Mouse (Mus musculus) CH12.LX (cell line): ENCODE data around the gene Prlr. TPM values are rescaled to one million over a fixed set of nuclear protein-coding genes. Genes with fewer than 3 reads are reported as not detected.

ENCODE experiments used
- DNase-seq: peaks from one replicate; pipeline ENCODE4 v3.0.0-alpha.2; 2013; ENCODE audit errors: extremely low read depth
- H3K27ac ChIP-seq: 2 replicates; pipeline ENCODE4 v1.5.1; 2012; ENCODE audit warnings: low read depth, mild to moderate bottlenecking, control low read depth, moderate library complexity; ENCODE audit not compliant: insufficient read depth
- H3K27me3 ChIP-seq: replicated peaks from 2 replicates; pipeline ENCODE3; 2012; ENCODE audit warnings: inconsistent platforms
- H3K36me3 ChIP-seq, 2 experiments: replicated peaks in 1 of 2; 2 replicates each; pipeline versions ENCODE3 to v1.6.1; 2012; ENCODE audit warnings: inconsistent platforms in 1 of 2, low read length in 1 of 2, mild to moderate bottlenecking in 1 of 2, mixed read lengths in 1 of 2, moderate library complexity in 1 of 2; ENCODE audit not compliant: control insufficient read depth in 1 of 2, insufficient read depth in 1 of 2
- H3K4me1 ChIP-seq, 2 experiments: 2 replicates each; pipeline ENCODE4 v1.6.1; 2012; ENCODE audit warnings: inconsistent platforms in 1 of 2, moderate library complexity in 1 of 2; ENCODE audit not compliant: insufficient read depth in 2 of 2, control insufficient read depth in 1 of 2
- H3K4me2 ChIP-seq: 2 replicates; pipeline ENCODE4 v1.6.1; 2012; ENCODE audit warnings: low read depth, mild to moderate bottlenecking, control low read depth; ENCODE audit not compliant: poor library complexity, insufficient read depth, severe bottlenecking
- H3K4me3 ChIP-seq, 3 experiments: fragments of 150-350 bp in 1 of 3; sonication (generic) in 1 of 3; replicated peaks in 1 of 3; 2 replicates each; pipeline versions ENCODE3 to v1.5.1; 2011 to 2012; ENCODE audit warnings: low read depth in 2 of 3, low read length in 2 of 3, mild to moderate bottlenecking in 2 of 3, moderate library complexity in 2 of 3, control low read depth in 1 of 3, improper control_type of control experiment in 1 of 3, inconsistent platforms in 1 of 3, mixed read lengths in 1 of 3; ENCODE audit not compliant: poor library complexity in 1 of 3
- H3K79me2 ChIP-seq: replicated peaks from 2 replicates; pipeline ENCODE4 v1.6.1; 2012; ENCODE audit warnings: mild to moderate bottlenecking, moderate library complexity; ENCODE audit not compliant: control insufficient read depth, poor library complexity, insufficient read depth, severe bottlenecking; ENCODE audit errors: extremely low read depth
- H3K9ac ChIP-seq: 2 replicates; pipeline ENCODE4 v1.6.1; 2012; ENCODE audit warnings: low read depth, mild to moderate bottlenecking, control low read depth, moderate library complexity; ENCODE audit not compliant: insufficient read depth
- H3K9me3 ChIP-seq: replicated peaks from 2 replicates; pipeline ENCODE3; 2012; ENCODE audit warnings: low read length, inconsistent platforms, mixed read lengths
- CHD1 ChIP-seq: IDR thresholded peaks from 2 replicates; pipeline ENCODE4 v1.6.1; 2012; ENCODE audit warnings: low read depth, low read length, improper control_type of control experiment, inconsistent platforms
- CHD2 ChIP-seq: IDR thresholded peaks from 2 replicates; pipeline ENCODE4 v1.6.1; 2011; ENCODE audit warnings: low read length, improper control_type of control experiment
- CTCF ChIP-seq, 2 experiments: IDR thresholded peaks in 1 of 2; conservative IDR thresholded peaks in 1 of 2; 2 replicates each; pipeline ENCODE4 v1.5.1; 2011 to 2012; ENCODE audit warnings: low read depth in 2 of 2, low read length in 2 of 2, improper control_type of control experiment in 1 of 2, inconsistent platforms in 1 of 2, mild to moderate bottlenecking in 1 of 2, moderate library complexity in 1 of 2
- E2F4 ChIP-seq: IDR thresholded peaks from 2 replicates; pipeline ENCODE4 v1.6.1; 2011; ENCODE audit warnings: low read depth, low read length, improper control_type of control experiment; ENCODE audit not compliant: insufficient replicate concordance
- ELF1 ChIP-seq: IDR thresholded peaks from 2 replicates; pipeline ENCODE4 v1.6.1; 2014; ENCODE audit warnings: low read depth, mild to moderate bottlenecking, inconsistent platforms, low read length, improper control_type of control experiment
- ETS1 ChIP-seq: conservative IDR thresholded peaks from 2 replicates; pipeline ENCODE4 v1.6.1; 2012; ENCODE audit warnings: low read depth, mild to moderate bottlenecking, inconsistent platforms, low read length, improper control_type of control experiment, moderate library complexity
- GABPA ChIP-seq: IDR thresholded peaks from 2 replicates; pipeline ENCODE4 v1.6.1; 2012; ENCODE audit warnings: low read depth, low read length, improper control_type of control experiment, inconsistent platforms; ENCODE audit not compliant: insufficient replicate concordance
- IRF4 ChIP-seq: IDR thresholded peaks from 2 replicates; pipeline ENCODE4 v1.6.1; 2014; ENCODE audit warnings: low read depth, mild to moderate bottlenecking, inconsistent platforms, low read length, improper control_type of control experiment
- JUN ChIP-seq: IDR thresholded peaks from 2 replicates; pipeline ENCODE4 v1.6.1; 2011; ENCODE audit warnings: low read depth, mild to moderate bottlenecking, low read length, improper control_type of control experiment, moderate library complexity; ENCODE audit not compliant: insufficient read depth
- KAT2A ChIP-seq: IDR thresholded peaks from 2 replicates; pipeline ENCODE4 v1.6.1; 2012; ENCODE audit warnings: low read length, improper control_type of control experiment, inconsistent platforms; ENCODE audit not compliant: insufficient replicate concordance
- MAFK ChIP-seq: IDR thresholded peaks from 2 replicates; pipeline ENCODE4 v1.6.1; 2011; ENCODE audit warnings: low read length, improper control_type of control experiment; ENCODE audit not compliant: insufficient replicate concordance
- MAX ChIP-seq: IDR thresholded peaks from 2 replicates; pipeline ENCODE4 v1.6.1; 2011; ENCODE audit warnings: low read length, improper control_type of control experiment
- MAZ ChIP-seq: IDR thresholded peaks from 2 replicates; pipeline ENCODE4 v1.6.1; 2012; ENCODE audit warnings: low read depth, mild to moderate bottlenecking, inconsistent platforms, low read length, improper control_type of control experiment, moderate library complexity
- MEF2A ChIP-seq: IDR thresholded peaks from 2 replicates; pipeline ENCODE4 v1.6.1; 2014; ENCODE audit warnings: low read depth, mild to moderate bottlenecking, inconsistent platforms, low read length, improper control_type of control experiment, borderline replicate concordance
- MXI1 ChIP-seq: IDR thresholded peaks from 2 replicates; pipeline ENCODE4 v1.6.1; 2011; ENCODE audit warnings: mild to moderate bottlenecking, low read depth, low read length, improper control_type of control experiment
- NELFE ChIP-seq: IDR thresholded peaks from 2 replicates; pipeline ENCODE4 v1.6.1; 2011; ENCODE audit warnings: low read depth, low read length, improper control_type of control experiment
- USF2 ChIP-seq: conservative IDR thresholded peaks from 2 replicates; pipeline ENCODE4 v1.6.1; 2011; ENCODE audit warnings: low read depth, low read length, improper control_type of control experiment
- ZKSCAN1 ChIP-seq: IDR thresholded peaks from 2 replicates; pipeline ENCODE4 v1.6.1; 2012; ENCODE audit warnings: low read depth, inconsistent platforms, low read length, improper control_type of control experiment, borderline replicate concordance
- ZMIZ1 ChIP-seq: IDR thresholded peaks from 2 replicates; pipeline ENCODE4 v1.6.1; 2012; ENCODE audit warnings: low read depth, mild to moderate bottlenecking, inconsistent platforms, low read length, improper control_type of control experiment
- ZNF384 ChIP-seq: IDR thresholded peaks from 2 replicates; pipeline ENCODE4 v1.6.1; 2012; ENCODE audit warnings: low read depth, low read length, improper control_type of control experiment, inconsistent platforms
- dilution Hi-C: fragments of 300-500 bp; cut with MboI; formaldehyde crosslinking; loops from 2 replicates; pipeline ENCODE4 v1.14.3; 2020; ENCODE audit warnings: low sequenced_read_pairs; ENCODE audit not compliant: extremely low pct_unique_long_range_greater_than_20kb, extremely low pct_ligation_motif_present
- in situ Hi-C: fragments of 300-500 bp; cut with MboI; formaldehyde crosslinking; loops from 3 replicates; pipeline ENCODE4 v1.14.3; 2019; ENCODE audit warnings: low sequenced_read_pairs, low pct_ligation_motif_present, low pct_unique_long_range_greater_than_20kb, mixed read lengths
- polyA plus RNA-seq: library from polyadenylated mRNA; unstranded; fragments of >175 nt; gene quantifications from 2 replicates; pipeline ENCODE4 v1.2.1, GENCODE M21; 2012; ENCODE audit warnings: low read depth; ENCODE audit not compliant: insufficient read length
- total RNA-seq, 2 experiments: library from RNA; depleted of rRNA; stranded (reverse); fragments of 300-350 nt in 1 of 2; fragments of >200 nt in 1 of 2; gene quantifications; 2 replicates each; pipeline ENCODE4 v1.2.3; 2012 to 2014

The Prlr gene
- total and polyA plus RNA-seq, 3 experiments: not detected

GRCm38 (mm10) chr15:10210261-10210770, 33.3 kb downstream of the Prlr start:
- H3K9me3 ChIP-seq: no peaks in the 10 kb centered on the region
- H3K4me3 ChIP-seq: no peak overlapping the region
- no peaks in the 10 kb centered on the region for H3K36me3 ChIP-seq
- in situ Hi-C loops: no loop called here
- no peaks in the 10 kb centered on the region for H3K79me2 ChIP-seq
- no peak for DNase-seq
- H3K9ac ChIP-seq: no peak overlapping the region
- no peak overlapping the region for H3K4me2 ChIP-seq
- no peak for TF ChIP-seq MAX
- no peak for TF ChIP-seq CTCF (conservative IDR thresholded peaks at IDR 0.05 in 1 of 2, IDR thresholded peaks at IDR 0.05 in 1 of 2; ENCODE audit: low read depth in 2 of 2, low read length in 2 of 2)
- TF ChIP-seq ZMIZ1: no peak
- TF ChIP-seq MEF2A: no peak
- no peak for TF ChIP-seq E2F4
- TF ChIP-seq JUN: no peak
- no peak for TF ChIP-seq IRF4
- no peak for TF ChIP-seq ETS1
- no peak for TF ChIP-seq ZKSCAN1
- TF ChIP-seq CHD2: no peak
- no peak for TF ChIP-seq ELF1
- TF ChIP-seq GABPA: no peak
- TF ChIP-seq USF2: no peak
- no peak for TF ChIP-seq CHD1
- no peak for TF ChIP-seq MXI1
- no peak for TF ChIP-seq KAT2A
- H3K4me1 ChIP-seq: no peaks in the 10 kb centered on the region
- dilution Hi-C loops: no loop called here
- no peak overlapping the region for H3K27ac ChIP-seq
- no peaks in the 10 kb centered on the region for H3K27me3 ChIP-seq

GRCm38 (mm10) chr15:10211992-10212391, 35.0 kb downstream of the Prlr start:
- dilution Hi-C loops: no loop called here
- no peaks in the 10 kb centered on the region for H3K4me1 ChIP-seq
- TF ChIP-seq ZKSCAN1 (no peak), MAFK (peak; percentile 66), ZNF384 (no peak), CTCF (conservative IDR thresholded peaks at IDR 0.05 in 1 of 2, IDR thresholded peaks at IDR 0.05 in 1 of 2; ENCODE audit: low read depth in 2 of 2, low read length in 2 of 2) (no peak), MAZ (no peak), GABPA (no peak), NELFE (no peak), IRF4 (no peak)
- no peak overlapping the region for H3K9ac ChIP-seq
- H3K36me3 ChIP-seq: no peaks in the 10 kb centered on the region
- H3K79me2 ChIP-seq: no peaks in the 10 kb centered on the region
- no peak overlapping the region for H3K27ac ChIP-seq
- no peaks in the 10 kb centered on the region for H3K27me3 ChIP-seq
- H3K9me3 ChIP-seq: no peaks in the 10 kb centered on the region
- H3K4me3 ChIP-seq: no peak overlapping the region
- DNase-seq: no peak
- H3K4me2 ChIP-seq: no peak overlapping the region
- in situ Hi-C loops: no loop called here
